Mouse (Mus musculus): Measurements from ENCODE around the gene Kcnh4. TPM values are rescaled to one million over a fixed set of nuclear protein-coding genes. Genes with fewer than 3 reads are reported as not detected.

Kcnh4 gene
- polyA plus RNA-seq, 1 experiment from 2014 or later: 0.18 TPM

- WGBS: 19% methylated on average over 5 of the region's 5 CpGs
These were observed 21.0 kb downstream of the Kcnh4 start for GRCm38 (mm10) chr11:100738749-100739148.

GRCm38 (mm10) chr11:100738066-100738604 lies 21.6 kb downstream of the Kcnh4 start, which contains the start of gene Rab5c:
Gene Rab5c (minus strand): TSS chr11:100738215.
- Histone ChIP-seq H3K4me2 (replicated peaks) (peak within 1 kb of the TSS; percentile 82), H3K4me1 (replicated peaks) (peaks cover 20% of the 10 kb centered on the region), H3K27ac (peak within 1 kb of the TSS; percentile 70), H3K9me3 (no peaks in the 10 kb centered on the region), H3K36me3 (no peaks in the 10 kb centered on the region), H3K27me3 (replicated peaks) (no peaks in the 10 kb centered on the region), H3K4me3 (replicated peaks) (peak within 1 kb of the TSS; percentile 95), H3K9ac (peak within 1 kb of the TSS; percentile 97)
- WGBS: under 1% methylated on average over 39 of the region's 39 CpGs
- peak; percentile 100 for ATAC-seq

More at GRCm38 (mm10) chr11:100738749-100739148, 21.0 kb downstream of the Kcnh4 start:
- Histone ChIP-seq H3K4me2 (replicated peaks) (peak overlapping the region; percentile 82), H3K9me3 (no peaks in the 10 kb centered on the region), H3K9ac (peak overlapping the region; percentile 57), H3K36me3 (no peaks in the 10 kb centered on the region), H3K27ac (no peak overlapping the region), H3K27me3 (replicated peaks) (no peaks in the 10 kb centered on the region), H3K4me1 (replicated peaks) (peaks cover 19% of the 10 kb centered on the region), H3K4me3 (replicated peaks) (peak overlapping the region; percentile 95)
- ATAC-seq: no peak

GRCm38 (mm10) chr11:100737105-100737733 lies 22.5 kb downstream of the Kcnh4 start:
- H3K4me1 ChIP-seq (replicated peaks): peaks cover 22% of the 10 kb centered on the region
- H3K36me3 ChIP-seq: no peaks in the 10 kb centered on the region
- H3K9me3 ChIP-seq: no peaks in the 10 kb centered on the region
- H3K27ac ChIP-seq: peak overlapping the region; percentile 70
- no peaks in the 10 kb centered on the region for H3K27me3 ChIP-seq (replicated peaks)
- under 1% methylated on average over 13 of the region's 13 CpGs for WGBS
- peak overlapping the region; percentile 82 for H3K4me2 ChIP-seq (replicated peaks)
- H3K4me3 ChIP-seq (replicated peaks): peak overlapping the region; percentile 95
- peak overlapping the region; percentile 97 for H3K9ac ChIP-seq
- ATAC-seq: 0 out of 2 replicates have a peak, but pooled peaks have one; percentile 13

DNA sequence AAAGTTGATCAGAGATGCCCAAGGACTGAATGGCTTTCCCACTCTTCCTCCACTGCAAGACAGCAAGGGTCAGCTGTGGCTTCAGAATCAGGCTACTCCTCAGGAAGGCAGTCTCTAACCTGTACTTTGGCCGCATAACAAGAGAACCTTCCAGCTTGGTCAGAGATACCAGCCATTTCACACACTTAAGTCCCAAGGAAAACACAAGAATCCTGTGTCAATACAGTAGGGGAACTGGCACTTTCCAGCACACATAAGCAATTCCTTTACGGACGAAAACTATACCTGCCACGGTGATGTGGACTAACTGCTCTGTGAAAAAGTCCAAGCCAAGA lies 23.0 kb downstream of the Kcnh4 start:
- ATAC-seq: no peak
- Histone ChIP-seq H3K36me3 (no peaks in the 10 kb centered on the region), H3K27me3 (replicated peaks) (no peaks in the 10 kb centered on the region), H3K4me2 (replicated peaks) (peak overlapping the region; percentile 82), H3K4me1 (replicated peaks) (peaks cover 22% of the 10 kb centered on the region), H3K9me3 (no peaks in the 10 kb centered on the region), H3K27ac (peak overlapping the region; percentile 70; the same call in 1 of the 2 replicates), H3K9ac (peak overlapping the region; percentile 97; the same call in 1 of the 2 replicates), H3K4me3 (replicated peaks) (peak overlapping the region; percentile 95)
- WGBS: 67% methylated on average over 4 of the region's 4 CpGs

DNA sequence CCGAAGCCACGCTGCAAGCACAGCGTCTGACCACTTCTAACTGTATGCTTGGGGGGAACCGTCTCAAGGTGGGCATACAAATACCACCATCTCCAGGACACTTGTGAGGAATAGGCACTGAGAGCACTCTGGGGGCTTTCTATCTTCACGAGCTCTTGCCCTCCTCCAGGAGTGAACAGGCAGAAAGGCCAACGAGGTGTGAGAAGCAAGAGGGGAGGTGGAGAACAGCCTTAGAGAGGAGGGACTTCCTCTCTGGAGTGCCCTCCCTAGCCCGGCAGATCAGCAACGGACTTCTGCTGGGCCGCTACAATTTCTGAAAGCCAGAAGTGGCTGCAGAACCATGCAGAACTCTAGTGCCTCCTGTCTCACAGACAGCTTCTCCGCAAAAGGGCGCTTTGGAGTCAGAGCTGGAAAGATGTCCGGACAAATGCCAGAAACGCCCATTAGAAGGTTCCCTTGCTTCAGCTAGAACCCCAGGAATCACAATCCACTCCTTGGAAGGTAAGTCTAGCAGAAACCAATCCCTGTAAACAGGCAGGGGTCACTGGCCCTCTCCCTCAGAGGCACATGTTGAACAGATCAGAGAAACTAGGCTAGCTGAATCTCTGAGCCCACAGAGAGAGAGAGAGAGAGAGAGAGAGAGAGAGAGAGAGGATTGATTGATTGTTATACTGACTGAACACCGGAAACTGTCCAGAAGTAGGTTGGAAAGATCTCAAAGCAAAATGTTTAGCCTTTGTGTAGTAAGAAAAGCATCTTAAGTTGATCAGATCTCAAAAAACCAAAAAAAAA lies 23.6 kb downstream of the Kcnh4 start:
- Histone ChIP-seq H3K4me1 (replicated peaks) (peaks cover 22% of the 10 kb centered on the region), H3K27me3 (replicated peaks) (no peaks in the 10 kb centered on the region), H3K9me3 (no peaks in the 10 kb centered on the region), H3K36me3 (no peaks in the 10 kb centered on the region), H3K9ac (peak overlapping the region; percentile 20; the same call in 1 of the 2 replicates), H3K4me3 (replicated peaks) (0 out of 2 replicates have a peak overlapping the region, but pooled peaks have one; percentile 2), H3K4me2 (replicated peaks) (peak overlapping the region; percentile 82), H3K27ac (no peak overlapping the region)
- 65% methylated on average over 14 of the region's 14 CpGs for WGBS
- ATAC-seq: no peak

DNA sequence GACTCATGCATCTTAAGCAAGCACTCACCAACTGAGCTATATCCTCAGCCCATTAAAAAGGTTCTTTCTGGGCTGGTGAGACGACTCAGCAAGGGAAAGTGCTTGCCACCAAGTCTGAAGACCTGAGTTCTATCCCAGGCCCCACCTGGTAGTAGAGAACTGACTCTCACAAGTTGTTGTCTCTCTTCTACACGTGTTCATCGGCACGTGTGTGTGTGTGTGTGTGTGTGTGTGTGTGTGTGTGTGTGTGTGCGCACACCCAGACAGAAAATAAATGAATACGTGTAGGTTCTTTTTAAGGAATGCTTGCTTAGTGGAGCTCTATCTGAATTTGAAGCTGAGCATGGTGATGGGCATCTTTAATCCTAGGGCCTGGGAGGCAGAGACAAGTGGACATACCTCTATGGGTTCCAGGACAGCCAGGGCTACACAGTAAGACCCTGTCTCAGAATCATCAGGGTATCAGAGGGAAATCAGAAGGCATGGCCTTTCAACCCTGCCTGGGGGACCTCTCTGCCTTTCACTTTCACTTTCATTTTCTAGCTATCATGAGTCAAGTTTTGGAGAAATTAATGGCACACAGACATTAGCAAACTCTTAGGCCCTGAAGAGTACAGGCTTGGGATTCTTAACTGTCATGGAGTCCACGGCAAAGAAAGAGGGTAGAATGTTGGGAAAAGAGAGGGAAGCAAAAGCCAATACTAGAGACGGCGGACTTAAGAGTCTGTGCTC lies 24.4 kb downstream of the Kcnh4 start:
- peak overlapping the region; percentile 20; the same call in 1 of the 2 replicates for H3K9ac ChIP-seq
- H3K27ac ChIP-seq: no peak overlapping the region
- H3K27me3 ChIP-seq (replicated peaks): no peaks in the 10 kb centered on the region
- no peak for ATAC-seq
- WGBS: 85% methylated on average over 9 of the region's 9 CpGs
- H3K9me3 ChIP-seq: no peaks in the 10 kb centered on the region
- H3K4me3 ChIP-seq (replicated peaks): no peak overlapping the region
- peak overlapping the region; percentile 82 for H3K4me2 ChIP-seq (replicated peaks)
- no peaks in the 10 kb centered on the region for H3K36me3 ChIP-seq
- H3K4me1 ChIP-seq (replicated peaks): peaks cover 22% of the 10 kb centered on the region

- Histone ChIP-seq H3K4me2 (replicated peaks) (no peak overlapping the region), H3K27ac (no peak overlapping the region), H3K27me3 (replicated peaks) (no peaks in the 10 kb centered on the region), H3K4me3 (replicated peaks) (no peak overlapping the region), H3K36me3 (peaks cover 8% of the 10 kb centered on the region; the same call in 1 of the 2 replicates), H3K9me3 (no peaks in the 10 kb centered on the region), H3K9ac (no peak overlapping the region), H3K4me1 (replicated peaks) (peaks cover 6% of the 10 kb centered on the region)
- 85% methylated on average over 6 of the region's 6 CpGs for WGBS
- ATAC-seq: no peak
These were observed 29.1 kb downstream of the Kcnh4 start for GRCm38 (mm10) chr11:100730477-100731205.

DNA sequence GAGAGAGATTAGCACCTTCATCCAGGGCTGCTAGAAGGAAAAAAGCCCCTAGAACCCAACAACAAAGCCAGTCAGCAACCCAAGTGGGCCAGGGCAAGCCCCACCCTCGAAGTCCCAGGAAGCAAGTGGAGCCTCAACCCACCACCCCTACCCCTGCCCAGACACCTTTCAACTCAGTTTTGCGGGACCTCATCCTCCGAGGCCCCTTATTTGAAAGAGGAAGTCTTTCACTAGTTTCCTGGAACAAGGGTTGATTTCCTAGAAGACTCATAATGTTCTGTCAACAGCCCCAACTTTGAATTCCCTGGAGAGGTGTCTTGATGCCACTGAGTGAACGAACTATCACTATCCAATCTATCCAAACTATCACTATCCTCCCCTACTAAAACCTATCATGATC lies 29.8 kb downstream of the Kcnh4 start:
- H3K36me3 ChIP-seq: peaks cover 8% of the 10 kb centered on the region; the same call in 1 of the 2 replicates
- no peak overlapping the region for H3K27ac ChIP-seq
- H3K4me3 ChIP-seq (replicated peaks): no peak overlapping the region
- no peak overlapping the region for H3K9ac ChIP-seq
- no peaks in the 10 kb centered on the region for H3K27me3 ChIP-seq (replicated peaks)
- no peak overlapping the region for H3K4me2 ChIP-seq (replicated peaks)
- H3K4me1 ChIP-seq (replicated peaks): peaks cover 8% of the 10 kb centered on the region
- ATAC-seq: no peak
- no peaks in the 10 kb centered on the region for H3K9me3 ChIP-seq
- WGBS: 83% methylated on average over 4 of the region's 4 CpGs

DNA sequence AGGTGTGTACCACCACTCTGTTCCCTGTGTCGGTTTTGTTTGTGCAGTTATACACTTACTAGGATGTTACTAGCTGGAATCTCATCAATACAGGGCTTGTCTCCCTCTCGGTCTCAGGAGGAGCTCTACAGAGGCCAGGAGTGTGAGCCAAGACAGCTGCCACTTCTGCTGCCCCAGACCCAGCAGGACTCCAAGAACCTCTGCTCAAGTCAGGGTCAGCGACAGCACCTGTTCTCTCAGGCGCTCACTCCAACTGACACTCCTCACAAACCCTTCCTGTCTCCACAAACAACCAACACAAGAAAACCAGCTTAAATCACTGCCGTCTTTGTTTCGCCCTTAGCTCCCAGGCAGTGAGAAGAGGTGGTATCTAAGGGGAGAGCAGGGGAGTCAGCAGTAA lies 31.1 kb downstream of the Kcnh4 start:
- no peak overlapping the region for H3K4me3 ChIP-seq (replicated peaks)
- H3K36me3 ChIP-seq: peaks cover 8% of the 10 kb centered on the region; the same call in 1 of the 2 replicates
- no peak overlapping the region for H3K9ac ChIP-seq
- ATAC-seq: no peak
- no peak overlapping the region for H3K27ac ChIP-seq
- H3K9me3 ChIP-seq: no peaks in the 10 kb centered on the region
- H3K27me3 ChIP-seq (replicated peaks): no peaks in the 10 kb centered on the region
- no peak overlapping the region for H3K4me2 ChIP-seq (replicated peaks)
- WGBS: 81% methylated on average over 6 of the region's 6 CpGs
- peaks cover 15% of the 10 kb centered on the region for H3K4me1 ChIP-seq (replicated peaks)

- H3K9ac ChIP-seq: no peak overlapping the region
- no peak overlapping the region for H3K4me2 ChIP-seq (replicated peaks)
- no peak overlapping the region for H3K4me3 ChIP-seq (replicated peaks)
- peaks cover 19% of the 10 kb centered on the region for H3K4me1 ChIP-seq (replicated peaks)
- no peaks in the 10 kb centered on the region for H3K9me3 ChIP-seq
- H3K27ac ChIP-seq: no peak overlapping the region
- 92% methylated on average over 3 of the region's 3 CpGs for WGBS
- H3K27me3 ChIP-seq (replicated peaks): no peaks in the 10 kb centered on the region
- ATAC-seq: no peak
- peaks cover 8% of the 10 kb centered on the region; the same call in 1 of the 2 replicates for H3K36me3 ChIP-seq
These were observed 32.5 kb downstream of the Kcnh4 start for GRCm38 (mm10) chr11:100727201-100727600.

DNA sequence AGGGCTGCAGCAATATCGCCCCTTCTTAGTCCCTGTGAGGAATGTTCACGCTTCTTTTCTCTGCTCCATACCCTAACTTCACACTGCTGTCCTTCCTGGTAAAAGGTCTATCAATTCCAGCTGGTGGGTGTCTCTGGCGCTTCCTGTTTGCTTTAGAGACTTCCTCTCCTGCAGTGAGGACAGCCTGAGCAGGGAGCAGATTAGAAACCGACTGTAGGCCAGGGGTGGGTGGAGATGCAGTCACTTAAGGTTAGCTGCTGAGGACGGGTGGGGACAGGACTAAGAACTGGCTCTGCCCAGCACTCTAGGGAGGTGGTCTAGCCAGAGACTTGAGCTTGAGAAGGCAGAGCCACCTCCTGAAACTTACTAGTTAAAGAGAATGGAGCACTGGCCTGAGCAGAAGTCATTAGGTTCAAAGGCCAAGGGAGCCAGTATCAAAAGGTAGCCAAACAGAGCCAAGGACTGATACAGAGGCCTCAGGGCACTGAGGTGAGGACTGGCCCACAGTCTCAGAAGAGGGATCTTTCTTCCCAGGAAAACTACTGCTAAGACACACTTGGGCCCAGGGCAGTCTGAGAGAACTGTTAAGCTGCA lies 34.7 kb downstream of the Kcnh4 start:
- peaks cover 8% of the 10 kb centered on the region; the same call in 1 of the 2 replicates for H3K36me3 ChIP-seq
- H3K9me3 ChIP-seq: no peaks in the 10 kb centered on the region
- peak overlapping the region; percentile 38 for H3K27ac ChIP-seq
- ATAC-seq: peak; percentile 29
- no peak overlapping the region for H3K9ac ChIP-seq
- H3K4me3 ChIP-seq (replicated peaks): no peak overlapping the region
- no peaks in the 10 kb centered on the region for H3K27me3 ChIP-seq (replicated peaks)
- H3K4me2 ChIP-seq (replicated peaks): no peak overlapping the region
- peaks cover 32% of the 10 kb centered on the region for H3K4me1 ChIP-seq (replicated peaks)
- WGBS: 24% methylated on average over 5 of the region's 5 CpGs
